Mouse (Mus musculus): ENCODE measurements around the gene Hspb6. TPM values are rescaled to one million over a fixed set of nuclear protein-coding genes. Genes with fewer than 3 reads are reported as not detected.

Hspb6 gene
- total RNA-seq (2021): 100 to 1,000 TPM; 182 to 186 TPM
- long read RNA-seq, experiment 1, transcript Hspb6-201 (3 exons, 1,363 nt): major isoform, 92 of 107 reads
- long read RNA-seq, experiment 1, partial matches to known transcripts: 5 of 107 reads
- long read RNA-seq, experiment 1, other reads (novel, unspliced or antisense): 6 of 107 reads
- long read RNA-seq, experiment 2, transcript Hspb6-201 (3 exons, 1,363 nt): major isoform, 89 of 101 reads
- long read RNA-seq, experiment 2, partial matches to known transcripts: 4 of 101 reads
- long read RNA-seq, experiment 2, other reads (novel, unspliced or antisense): 7 of 101 reads

GRCm38 (mm10) chr7:30552102-30553020 lies at the start of gene Hspb6, which contains the start of gene Proser3:
Gene Hspb6, plus strand, starts transcription at chr7:30552178.
Gene Proser3, minus strand, starts transcription at chr7:30552299.
- peak; percentile 91 to 98 for DNase-seq (ENCODE audit: low spot score in 2 of 2)

GRCm38 (mm10) chr7:30508061-30508460 lies 43.9 kb upstream of the Hspb6 start:
- DNase-seq (ENCODE audit: low spot score in 2 of 2): no peak

- no peak for DNase-seq (ENCODE audit: low spot score in 2 of 2)
Measured at GRCm38 (mm10) chr7:30515003-30515760, 36.8 kb upstream of the Hspb6 start.

GRCm38 (mm10) chr7:30518325-30518724 lies 33.7 kb upstream of the Hspb6 start:
- no peak for DNase-seq (ENCODE audit: low spot score in 2 of 2)

- no peak for DNase-seq (ENCODE audit: low spot score in 2 of 2)
Measured at GRCm38 (mm10) chr7:30520396-30520795, 31.6 kb upstream of the Hspb6 start.

GRCm38 (mm10) chr7:30520856-30521255 lies 31.1 kb upstream of the Hspb6 start:
- DNase-seq (ENCODE audit: low spot score in 2 of 2): no peak

- no peak for DNase-seq (ENCODE audit: low spot score in 2 of 2)
Measured at GRCm38 (mm10) chr7:30522871-30523270, 29.1 kb upstream of the Hspb6 start.

- DNase-seq (ENCODE audit: low spot score in 2 of 2): no peak
Measured at GRCm38 (mm10) chr7:30524487-30524886, 27.5 kb upstream of the Hspb6 start.

GRCm38 (mm10) chr7:30525954-30526353 lies 26.0 kb upstream of the Hspb6 start:
- DNase-seq (ENCODE audit: low spot score in 2 of 2): no peak

GRCm38 (mm10) chr7:30526399-30526798 lies 25.6 kb upstream of the Hspb6 start:
- no peak for DNase-seq (ENCODE audit: low spot score in 2 of 2)

- DNase-seq (ENCODE audit: low spot score in 2 of 2): no peak
Measured at GRCm38 (mm10) chr7:30526981-30527380, 25.0 kb upstream of the Hspb6 start.

GRCm38 (mm10) chr7:30531291-30531815 lies 20.6 kb upstream of the Hspb6 start:
- DNase-seq (ENCODE audit: low spot score in 2 of 2): no peak

- DNase-seq (ENCODE audit: low spot score in 2 of 2): peak in 1 of 2 experiments; percentile 47
Measured at GRCm38 (mm10) chr7:30532931-30533330, 19.0 kb upstream of the Hspb6 start.

- DNase-seq (ENCODE audit: low spot score in 2 of 2): no peak
Measured at GRCm38 (mm10) chr7:30533941-30534632, 17.9 kb upstream of the Hspb6 start.

GRCm38 (mm10) chr7:30534633-30535577 lies 17.1 kb upstream of the Hspb6 start, which contains the start of gene Arhgap33:
Gene Arhgap33, minus strand, starts transcription at chr7:30535060.
- peak; percentile 92 to 96 for DNase-seq (ENCODE audit: low spot score in 2 of 2)

GRCm38 (mm10) chr7:30540572-30540971 lies 11.4 kb upstream of the Hspb6 start:
- no peak for DNase-seq (ENCODE audit: low spot score in 2 of 2)

GRCm38 (mm10) chr7:30544327-30544726 lies 7.7 kb upstream of the Hspb6 start:
- no peak for DNase-seq (ENCODE audit: low spot score in 2 of 2)

GRCm38 (mm10) chr7:30549880-30550279 lies 2.1 kb upstream of the Hspb6 start:
- no peak for DNase-seq (ENCODE audit: low spot score in 2 of 2)

- DNase-seq (ENCODE audit: low spot score in 2 of 2): no peak
Measured at GRCm38 (mm10) chr7:30550603-30551002, 1.4 kb upstream of the Hspb6 start.
